Mouse (Mus musculus): ENCODE measurements at regions not wholly inside any gene's neighbourhood (a gene's known extent, or its start where the extent isn't known, plus 50 kb on each side); places are given as distances from the start of the nearest gene placed in this dataset.

GRCm38 (mm10) chr15:36919209-36919608 is 88.4 kb downstream of the Zfp706 start:
- no peak for DNase-seq (ENCODE audit: low spot score)

GRCm38 (mm10) chr15:36916998-36917397 is 90.6 kb downstream of the Zfp706 start:
- DNase-seq (ENCODE audit: low spot score): no peak

- no peak for DNase-seq (ENCODE audit: low spot score)
These were observed 93.1 kb downstream of the Zfp706 start for GRCm38 (mm10) chr15:36914239-36915100.

DNA sequence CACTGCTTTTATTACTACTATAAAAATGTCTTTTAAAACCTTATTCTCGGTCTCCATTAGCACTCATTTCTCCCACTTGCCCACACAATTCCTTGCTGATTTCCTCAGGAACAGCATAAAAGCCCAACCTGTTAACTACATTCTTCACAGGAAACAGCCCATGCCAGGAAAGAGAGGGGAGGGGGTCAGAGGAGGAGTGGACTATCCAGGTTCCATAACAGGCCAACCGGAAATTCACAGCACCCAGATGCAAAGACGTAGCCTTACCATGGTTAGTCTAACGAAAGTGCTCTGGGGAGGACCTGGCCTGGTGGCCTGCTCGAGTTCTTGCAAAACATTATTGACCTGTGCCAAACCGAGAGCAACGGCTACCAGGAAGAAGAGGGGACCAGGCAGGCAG is 94.3 kb downstream of the Zfp706 start:
- DNase-seq (ENCODE audit: low spot score): no peak

- no peak for DNase-seq (ENCODE audit: low spot score)
These were observed 97.3 kb downstream of the Zfp706 start for GRCm38 (mm10) chr15:36910272-36910671.

DNA sequence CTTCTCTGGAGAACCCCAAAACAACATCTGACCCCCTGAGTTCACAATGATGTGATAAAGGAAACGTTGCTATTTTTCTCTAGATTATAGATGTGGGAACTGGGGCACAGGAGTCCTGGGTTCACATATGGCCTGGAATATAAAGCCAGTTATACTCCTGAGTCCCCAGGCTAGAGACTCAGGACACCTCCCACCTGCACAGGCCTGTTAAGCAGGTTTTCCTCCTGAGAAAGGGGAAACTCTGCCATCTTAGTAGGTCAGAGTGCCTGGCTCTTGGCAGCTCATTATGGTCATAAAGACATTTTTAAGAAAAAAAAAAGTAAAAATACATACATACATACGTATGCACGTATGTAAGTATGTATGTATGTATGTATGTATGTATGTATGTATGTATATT is 98.1 kb downstream of the Zfp706 start:
- no peak for DNase-seq (ENCODE audit: low spot score)

- DNase-seq (ENCODE audit: low spot score): no peak
These were observed 100.8 kb downstream of the Zfp706 start for GRCm38 (mm10) chr15:36906789-36907188.

- no peak for DNase-seq (ENCODE audit: low spot score)
These were observed 101.5 kb downstream of the Zfp706 start for GRCm38 (mm10) chr15:36906052-36906451.

DNA sequence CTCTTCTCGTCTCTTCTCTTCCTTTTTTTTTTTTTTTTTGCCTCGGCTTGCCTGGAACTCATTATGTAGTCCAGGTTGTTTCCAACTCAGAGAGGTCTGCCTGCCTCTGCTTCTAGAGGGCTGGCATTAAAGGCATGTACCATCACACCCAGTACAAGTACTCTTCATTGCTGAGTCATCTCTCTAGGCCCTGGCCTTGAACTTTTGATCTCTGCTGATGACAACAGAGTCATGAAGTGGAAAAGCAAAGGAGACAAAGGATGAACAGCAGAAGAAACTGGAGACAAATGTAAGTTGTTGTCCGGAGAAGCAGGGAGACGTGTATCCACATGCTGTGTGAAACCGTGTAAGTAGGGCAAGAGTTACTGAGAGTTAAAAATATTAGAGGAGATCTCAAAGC is 103.7 kb downstream of the Zfp706 start:
- no peak for DNase-seq (ENCODE audit: low spot score)

GRCm38 (mm10) chr15:36903309-36903708 is 104.3 kb downstream of the Zfp706 start:
- DNase-seq (ENCODE audit: low spot score): no peak

GRCm38 (mm10) chr15:36901830-36902285 is 105.7 kb downstream of the Zfp706 start:
- no peak for DNase-seq (ENCODE audit: low spot score)

GRCm38 (mm10) chr15:36901350-36901749 is 106.2 kb downstream of the Zfp706 start:
- no peak for DNase-seq (ENCODE audit: low spot score)

GRCm38 (mm10) chr15:36900940-36901339 is 106.6 kb downstream of the Zfp706 start:
- DNase-seq (ENCODE audit: low spot score): no peak

GRCm38 (mm10) chr15:36899882-36900281 is 107.7 kb downstream of the Zfp706 start:
- no peak for DNase-seq (ENCODE audit: low spot score)

- no peak for DNase-seq (ENCODE audit: low spot score)
These were observed 108.6 kb downstream of the Zfp706 start for GRCm38 (mm10) chr15:36898857-36899523.

- no peak for DNase-seq (ENCODE audit: low spot score)
These were observed 109.2 kb downstream of the Zfp706 start for GRCm38 (mm10) chr15:36898326-36898725.

GRCm38 (mm10) chr15:36896265-36896664 is 111.3 kb downstream of the Zfp706 start:
- DNase-seq (ENCODE audit: low spot score): no peak

GRCm38 (mm10) chr15:36895031-36895430 is 112.5 kb downstream of the Zfp706 start:
- DNase-seq (ENCODE audit: low spot score): no peak

- no peak for DNase-seq (ENCODE audit: low spot score)
These were observed 114.1 kb downstream of the Zfp706 start for GRCm38 (mm10) chr15:36893407-36893969.

DNA sequence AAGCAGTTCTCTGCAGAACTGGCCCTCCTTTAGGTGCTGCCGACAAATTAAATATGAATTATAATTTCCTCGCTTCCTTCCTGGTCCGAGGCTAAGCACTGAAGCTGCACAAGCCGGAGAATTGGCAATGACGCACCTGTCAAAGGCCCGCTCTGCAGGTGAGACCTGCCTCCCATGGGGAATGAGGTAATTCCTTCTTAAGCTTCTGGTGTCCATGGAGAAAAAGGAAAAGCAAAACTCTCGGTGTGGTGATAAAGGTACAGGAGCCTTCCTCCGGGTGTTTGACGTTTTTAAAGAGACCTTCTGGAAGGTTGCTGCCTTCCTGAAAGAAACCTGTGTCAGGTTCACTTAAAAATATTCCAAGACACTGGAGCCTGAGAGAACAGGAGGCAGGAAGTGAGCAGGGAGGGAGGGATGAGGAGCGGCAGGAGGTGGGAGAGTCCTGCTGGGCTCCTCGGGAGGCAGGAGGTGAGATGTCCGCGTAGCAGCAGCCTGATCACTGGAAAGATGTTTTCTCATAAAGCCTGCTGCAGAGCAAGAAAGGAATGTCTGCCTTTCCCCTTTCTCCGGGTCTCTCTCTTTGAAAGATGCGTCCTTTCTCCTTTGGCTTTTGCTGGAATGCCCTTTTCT is 114.9 kb downstream of the Zfp706 start:
- no peak for DNase-seq (ENCODE audit: low spot score)

DNA sequence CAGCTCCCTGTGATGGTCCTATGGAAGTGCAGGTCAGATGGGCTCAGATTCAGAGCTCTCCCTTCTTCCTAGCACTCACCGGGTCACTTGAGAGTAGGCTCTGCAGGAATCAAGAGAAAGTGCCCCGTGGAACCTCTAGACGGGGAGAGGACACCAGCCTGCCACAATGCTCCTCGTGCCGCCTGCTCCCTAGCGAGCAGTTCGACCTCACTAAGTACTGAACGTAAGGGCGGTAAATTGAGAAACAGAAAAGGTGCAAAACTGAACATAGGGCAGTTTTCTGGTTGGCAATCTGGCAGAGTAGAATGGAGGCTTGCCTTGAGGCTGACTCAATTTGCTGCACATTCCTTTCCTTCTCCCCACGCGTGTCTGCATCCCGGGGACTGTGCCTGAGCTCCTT is 115.7 kb downstream of the Zfp706 start:
- DNase-seq (ENCODE audit: low spot score): no peak

- DNase-seq (ENCODE audit: low spot score): no peak
These were observed 116.3 kb downstream of the Zfp706 start for GRCm38 (mm10) chr15:36891296-36891695.
